Mouse (Mus musculus) liver, embryonic 14.5 days (tissue): ENCODE results near the gene Slc18b1. TPM values are rescaled to one million over a fixed set of nuclear protein-coding genes. Genes with fewer than 3 reads are reported as not detected.
"Not testable (repeated sequence)": the region's sequence is repeated elsewhere in the genome, so short reads cannot be mapped to it uniquely, and the experiment has no call there.

Source experiments
- ATAC-seq: fragments of 200-750 bp; cut with Nextera tagmentation; 2 replicates; pipeline ENCODE4 v1.8.0; 2017; ENCODE audit warnings: moderate number of reproducible peaks, mild to moderate bottlenecking, moderate library complexity; ENCODE audit not compliant: insufficient read depth
- DNase-seq, 3 experiments: peaks; one replicate each; pipeline ENCODE4 v3.0.0-alpha.2; 2012 to 2013; ENCODE audit warnings: low read depth in 3 of 3, low spot score in 3 of 3
- H3K27ac ChIP-seq: fragments of 300-500 bp; sonication (generic); 2 replicates; pipeline ENCODE4 v1.5.1; 2014; ENCODE audit warnings: moderate library complexity, mild to moderate bottlenecking, control low read depth, inconsistent platforms
- H3K27me3 ChIP-seq: fragments of 300-500 bp; sonication (generic); 2 replicates; pipeline ENCODE4 v1.6.1; 2014; ENCODE audit warnings: mild to moderate bottlenecking, low read length, moderate library complexity; ENCODE audit not compliant: control insufficient read depth, insufficient read depth
- H3K36me3 ChIP-seq: fragments of 300-500 bp; sonication (generic); replicated peaks from 2 replicates; pipeline ENCODE4 v1.6.1; 2014; ENCODE audit warnings: low read depth; ENCODE audit not compliant: control insufficient read depth, insufficient read depth
- H3K4me1 ChIP-seq, 2 experiments: fragments of 200-500 bp in 1 of 2; fragments of 300-500 bp in 1 of 2; sonication (generic) in 1 of 2; replicated peaks; 2 replicates each; pipeline ENCODE4 v1.6.1; 2012 to 2014; ENCODE audit warnings: antibody characterized with exemption in 1 of 2, inconsistent platforms in 1 of 2, low read length in 1 of 2; ENCODE audit not compliant: control insufficient read depth in 2 of 2, insufficient read depth in 2 of 2
- H3K4me2 ChIP-seq: fragments of 300-500 bp; sonication (generic); 2 replicates; pipeline ENCODE4 v1.6.1; 2014; ENCODE audit warnings: low read depth, mild to moderate bottlenecking, control low read depth, moderate library complexity
- H3K4me3 ChIP-seq, 2 experiments: fragments of 200-500 bp in 1 of 2; fragments of 300-500 bp in 1 of 2; sonication (generic) in 1 of 2; 2 replicates each; pipeline ENCODE4 v1.5.1; 2012 to 2014; ENCODE audit warnings: low read depth in 2 of 2, low read length in 2 of 2, mild to moderate bottlenecking in 2 of 2, control low read depth in 1 of 2, inconsistent platforms in 1 of 2, moderate library complexity in 1 of 2; ENCODE audit not compliant: insufficient read depth in 1 of 2
- H3K9ac ChIP-seq: fragments of 300-500 bp; sonication (generic); replicated peaks from 2 replicates; pipeline ENCODE4 v1.6.1; 2014; ENCODE audit warnings: mild to moderate bottlenecking, control low read depth, moderate library complexity
- H3K9me3 ChIP-seq: fragments of 300-500 bp; sonication (generic); 2 replicates; pipeline ENCODE4 v1.6.1; 2016; ENCODE audit warnings: low read length, mixed read lengths; ENCODE audit not compliant: control insufficient read depth
- CTCF ChIP-seq: IDR thresholded peaks from 2 replicates; pipeline ENCODE4 v1.5.1; 2016; ENCODE audit warnings: antibody characterized with exemption, low read depth, control low read depth
- EP300 ChIP-seq: IDR thresholded peaks from 2 replicates; pipeline ENCODE4 v1.6.1; 2016; ENCODE audit warnings: antibody characterized with exemption, low read depth
- WGBS: fragments of 180-500 bp; shearing (Covaris S2); extraction: QIAGEN DNeasy Blood & Tissue Kit; methylation state at CpG from one replicate; pipeline ENCODE4 v1.1.7; 2014; ENCODE audit not compliant: insufficient replicate concordance; 5-methylcytosine and 5-hydroxymethylcytosine counted together
- polyA plus RNA-seq, 2 experiments: library from polyadenylated mRNA; depleted of rRNA in 1 of 2; stranded (reverse) in 1 of 2; unstranded in 1 of 2; fragments of >200 nt; fragmentation: Nextera tagmentation in 1 of 2; extraction: Ambion mirVana in 1 of 2; gene quantifications; 2 replicates each; pipeline versions ENCODE4 v1.2.1 to v1.2.3; 2012 to 2014

Slc18b1 gene
- polyA plus RNA-seq, 2 experiments: 1.8 to 1.9 TPM

- H3K4me1 ChIP-seq: peaks cover 6 to 25% of the 10 kb centered on the region in 2 experiments
These were observed 14.7 kb upstream of the Slc18b1 start for GRCm38 (mm10) chr10:23781760-23782735.

GRCm38 (mm10) chr10:23782855-23783492 lies 13.8 kb upstream of the Slc18b1 start:
- TF ChIP-seq EP300: no peak
- no peak for TF ChIP-seq CTCF
- peaks cover 24% of the 10 kb centered on the region for H3K36me3 ChIP-seq
- no peak overlapping the region for H3K9ac ChIP-seq
- 17% methylated on average over 2 of the region's 2 CpGs for WGBS
- ATAC-seq (peak; percentile 0; the same call in 1 of the 2 replicates), DNase-seq (no peak)
- no peaks in the 10 kb centered on the region for H3K9me3 ChIP-seq
- H3K27ac ChIP-seq: peak overlapping the region; percentile 57
- no peak overlapping the region for H3K4me3 ChIP-seq
- H3K27me3 ChIP-seq: no peaks in the 10 kb centered on the region
- peaks cover 6 to 25% of the 10 kb centered on the region in 2 experiments for H3K4me1 ChIP-seq
- H3K4me2 ChIP-seq: no peak overlapping the region

More at GRCm38 (mm10) chr10:23781760-23782735, 14.7 kb upstream of the Slc18b1 start:
- Histone ChIP-seq H3K4me2 (no peak overlapping the region), H3K36me3 (peaks cover 24% of the 10 kb centered on the region), H3K9ac (no peak overlapping the region), H3K27me3 (no peaks in the 10 kb centered on the region), H3K4me3 (no peak overlapping the region), H3K9me3 (no peaks in the 10 kb centered on the region), H3K27ac (peak overlapping the region; percentile 28)
- DNase-seq (no peak), ATAC-seq (no peak)
- TF ChIP-seq CTCF (no peak), EP300 (no peak)
- 35% methylated on average over 11 of the region's 11 CpGs for WGBS

GRCm38 (mm10) chr10:23783493-23783884 lies 13.3 kb upstream of the Slc18b1 start:
- no peak overlapping the region for H3K4me3 ChIP-seq
- no peak for ATAC-seq
- WGBS: 6% methylated on average over 2 of the region's 2 CpGs

GRCm38 (mm10) chr10:23784121-23784520 lies 12.7 kb upstream of the Slc18b1 start:
- DNase-seq: no peak
- Histone ChIP-seq H3K9me3 (no peaks in the 10 kb centered on the region), H3K9ac (peak overlapping the region; percentile 23; the same call in 1 of the 2 replicates), H3K4me3 (peak overlapping the region; percentile 12 to 76; a peak in 3 of 4 replicates), H3K27ac (peak overlapping the region; percentile 56), H3K4me2 (peak overlapping the region; percentile 77), H3K4me1 (peaks cover 14 to 31% of the 10 kb centered on the region in 2 experiments), H3K27me3 (no peaks in the 10 kb centered on the region), H3K36me3 (peaks cover 24% of the 10 kb centered on the region)
- ATAC-seq: no peak
- TF ChIP-seq CTCF: no peak
- TF ChIP-seq EP300: no peak
- WGBS: 35% methylated on average over 2 of the region's 2 CpGs

More at GRCm38 (mm10) chr10:23783493-23783884, 13.3 kb upstream of the Slc18b1 start:
- no peak for DNase-seq
- TF ChIP-seq CTCF (no peak), EP300 (no peak)
- peaks cover 10 to 30% of the 10 kb centered on the region in 2 experiments for H3K4me1 ChIP-seq
- H3K9me3 ChIP-seq: no peaks in the 10 kb centered on the region
- no peak overlapping the region; the same call in none of the 2 replicates for H3K27ac ChIP-seq
- H3K36me3 ChIP-seq: peaks cover 24% of the 10 kb centered on the region
- H3K27me3 ChIP-seq: no peaks in the 10 kb centered on the region
- no peak overlapping the region for H3K9ac ChIP-seq
- no peak overlapping the region; the same call in 1 of the 2 replicates for H3K4me2 ChIP-seq

GRCm38 (mm10) chr10:23785599-23785998 lies 11.2 kb upstream of the Slc18b1 start:
- Histone ChIP-seq H3K4me2 (peak overlapping the region; percentile 77), H3K4me3 (peak overlapping the region; percentile 76 to 83), H3K9ac (peak overlapping the region; percentile 91), H3K27ac (peak overlapping the region; percentile 58), H3K4me1 (peaks cover 14 to 29% of the 10 kb centered on the region in 2 experiments), H3K36me3 (peaks cover 24% of the 10 kb centered on the region)
- not testable (repeated sequence) for DNase-seq, ATAC-seq, H3K27me3 ChIP-seq, H3K9me3 ChIP-seq
- WGBS: 10% methylated on average over 7 of the region's 7 CpGs
